Mouse (Mus musculus): ENCODE measurements at regions not wholly inside any gene's neighbourhood (a gene's known extent, or its start where the extent isn't known, plus 50 kb on each side); places are given as distances from the start of the nearest gene placed in this dataset.

- no peaks in the 10 kb centered on the region for H3K36me3 ChIP-seq (replicated peaks)
- H3K4me3 ChIP-seq: no peak overlapping the region
- DNase-seq (ENCODE audit: low spot score): no peak
- no peak overlapping the region for H3K27ac ChIP-seq (replicated peaks)
- WGBS: 90% methylated on average over 3 of the region's 3 CpGs
- H3K9me3 ChIP-seq: no peaks in the 10 kb centered on the region
- no peaks in the 10 kb centered on the region for H3K27me3 ChIP-seq (replicated peaks; ENCODE audit: low read depth, poor library complexity, severe bottlenecking)
- no peaks in the 10 kb centered on the region for H3K4me1 ChIP-seq
These were observed 742.1 kb upstream of the Lrrc4c start for GRCm38 (mm10) chr2:95575882-95576281.

GRCm38 (mm10) chr2:95579201-95579600, 738.8 kb upstream of the Lrrc4c start:
- Histone ChIP-seq H3K9me3 (no peaks in the 10 kb centered on the region), H3K36me3 (replicated peaks) (no peaks in the 10 kb centered on the region), H3K4me1 (no peaks in the 10 kb centered on the region), H3K27me3 (replicated peaks; ENCODE audit: low read depth, poor library complexity, severe bottlenecking) (no peaks in the 10 kb centered on the region), H3K27ac (replicated peaks) (no peak overlapping the region), H3K4me3 (no peak overlapping the region)
- no peak for DNase-seq (ENCODE audit: low spot score)
- 87% methylated on average over 1 of the region's 1 CpGs for WGBS

- no peak for DNase-seq (ENCODE audit: low spot score)
- H3K36me3 ChIP-seq (replicated peaks): no peaks in the 10 kb centered on the region
- no peak overlapping the region for H3K27ac ChIP-seq (replicated peaks)
These were observed 732.0 kb upstream of the Lrrc4c start for GRCm38 (mm10) chr2:95586002-95586401.

GRCm38 (mm10) chr2:95587044-95587443, 730.9 kb upstream of the Lrrc4c start:
- no peak overlapping the region for H3K4me3 ChIP-seq
- DNase-seq (ENCODE audit: low spot score): no peak
- 20% methylated on average over 4 of the region's 4 CpGs for WGBS
- no peaks in the 10 kb centered on the region for H3K36me3 ChIP-seq (replicated peaks)
- no peaks in the 10 kb centered on the region for H3K27me3 ChIP-seq (replicated peaks; ENCODE audit: low read depth, poor library complexity, severe bottlenecking)
- H3K4me1 ChIP-seq: no peaks in the 10 kb centered on the region
- H3K9me3 ChIP-seq: no peaks in the 10 kb centered on the region
- no peak overlapping the region for H3K27ac ChIP-seq (replicated peaks)

More at GRCm38 (mm10) chr2:95586002-95586401, 732.0 kb upstream of the Lrrc4c start:
- no peak overlapping the region for H3K4me3 ChIP-seq
- no peaks in the 10 kb centered on the region for H3K27me3 ChIP-seq (replicated peaks; ENCODE audit: low read depth, poor library complexity, severe bottlenecking)
- no peaks in the 10 kb centered on the region for H3K4me1 ChIP-seq
- H3K9me3 ChIP-seq: no peaks in the 10 kb centered on the region

GRCm38 (mm10) chr2:95613354-95613753, 704.6 kb upstream of the Lrrc4c start:
- WGBS: 78% methylated on average over 5 of the region's 5 CpGs
- no peaks in the 10 kb centered on the region for H3K36me3 ChIP-seq (replicated peaks)
- no peak for DNase-seq (ENCODE audit: low spot score)
- H3K4me1 ChIP-seq: no peaks in the 10 kb centered on the region
- no peaks in the 10 kb centered on the region for H3K27me3 ChIP-seq (replicated peaks; ENCODE audit: low read depth, poor library complexity, severe bottlenecking)
- no peak overlapping the region for H3K27ac ChIP-seq (replicated peaks)
- H3K9me3 ChIP-seq: no peaks in the 10 kb centered on the region
- H3K4me3 ChIP-seq: no peak overlapping the region

GRCm38 (mm10) chr2:95637533-95637932, 680.4 kb upstream of the Lrrc4c start:
- no peak overlapping the region for H3K27ac ChIP-seq (replicated peaks)
- H3K9me3 ChIP-seq: no peaks in the 10 kb centered on the region
- H3K4me1 ChIP-seq: no peaks in the 10 kb centered on the region
- 89% methylated on average over 1 of the region's 1 CpGs for WGBS
- no peaks in the 10 kb centered on the region for H3K27me3 ChIP-seq (replicated peaks; ENCODE audit: low read depth, poor library complexity, severe bottlenecking)
- no peaks in the 10 kb centered on the region for H3K36me3 ChIP-seq (replicated peaks)
- no peak overlapping the region for H3K4me3 ChIP-seq
- DNase-seq (ENCODE audit: low spot score): no peak

GRCm38 (mm10) chr2:95674347-95674746, 643.6 kb upstream of the Lrrc4c start:
- DNase-seq (ENCODE audit: low spot score): peak; percentile 39

GRCm38 (mm10) chr2:95715355-95715754, 602.6 kb upstream of the Lrrc4c start:
- DNase-seq (ENCODE audit: low spot score): no peak
- Histone ChIP-seq H3K27ac (replicated peaks) (no peak overlapping the region), H3K4me3 (no peak overlapping the region), H3K27me3 (replicated peaks; ENCODE audit: low read depth, poor library complexity, severe bottlenecking) (no peaks in the 10 kb centered on the region), H3K9me3 (no peaks in the 10 kb centered on the region), H3K36me3 (replicated peaks) (no peaks in the 10 kb centered on the region), H3K4me1 (no peaks in the 10 kb centered on the region)
- WGBS: 87% methylated on average over 2 of the region's 2 CpGs

More at GRCm38 (mm10) chr2:95674347-95674746, 643.6 kb upstream of the Lrrc4c start:
- Histone ChIP-seq H3K4me1 (no peaks in the 10 kb centered on the region), H3K27me3 (replicated peaks; ENCODE audit: low read depth, poor library complexity, severe bottlenecking) (no peaks in the 10 kb centered on the region), H3K36me3 (replicated peaks) (no peaks in the 10 kb centered on the region), H3K4me3 (no peak overlapping the region), H3K27ac (replicated peaks) (no peak overlapping the region), H3K9me3 (no peaks in the 10 kb centered on the region)
- 85% methylated on average over 6 of the region's 6 CpGs for WGBS

Measured in embryonic facial prominence, embryonic 10.5 days (tissue).